Mouse (Mus musculus) limb, embryonic 11.5 days (tissue): ENCODE data around the gene Olfr1353. TPM values are rescaled to one million over a fixed set of nuclear protein-coding genes. Genes with fewer than 3 reads are reported as not detected.
"Not testable (repeated sequence)": the region's sequence is repeated elsewhere in the genome, so short reads cannot be mapped to it uniquely, and the experiment has no call there.

ENCODE experiments used
- ATAC-seq: fragments of 200-750 bp; cut with Nextera tagmentation; 2 replicates; pipeline ENCODE4 v1.8.0; 2017; ENCODE audit warnings: low read depth; ENCODE audit not compliant: insufficient number of reproducible peaks, low FRiP score, low TSS enrichment
- DNase-seq: peaks from one replicate; pipeline ENCODE4 v3.0.0-alpha.2; 2015; ENCODE audit warnings: low spot score
- H3K27ac ChIP-seq: fragments of 300-500 bp; sonication (generic); replicated peaks from 2 replicates; pipeline ENCODE4 v1.5.1; 2014; ENCODE audit warnings: low read depth, mild to moderate bottlenecking, low read length
- H3K27me3 ChIP-seq: fragments of 300-500 bp; sonication (generic); 2 replicates; pipeline ENCODE4 v1.6.1; 2014; ENCODE audit warnings: mild to moderate bottlenecking, low read length, mixed read lengths; ENCODE audit not compliant: control insufficient read depth, insufficient read depth
- H3K36me3 ChIP-seq: fragments of 300-500 bp; sonication (generic); 2 replicates; pipeline ENCODE4 v1.6.1; 2014; ENCODE audit warnings: mild to moderate bottlenecking, low read length, moderate library complexity, mixed read lengths; ENCODE audit not compliant: control insufficient read depth, insufficient read depth
- H3K4me1 ChIP-seq: fragments of 300-500 bp; sonication (generic); 2 replicates; pipeline ENCODE4 v1.6.1; 2014; ENCODE audit warnings: low read length, mixed read lengths; ENCODE audit not compliant: control insufficient read depth, insufficient read depth
- H3K4me2 ChIP-seq: fragments of 300-500 bp; sonication (generic); 2 replicates; pipeline ENCODE4 v1.6.1; 2014; ENCODE audit warnings: low read depth, mild to moderate bottlenecking, moderate library complexity; ENCODE audit not compliant: severe bottlenecking
- H3K4me3 ChIP-seq: fragments of 300-500 bp; sonication (generic); 2 replicates; pipeline ENCODE4 v1.5.1; 2014; ENCODE audit warnings: low read depth, low read length
- H3K9ac ChIP-seq: fragments of 300-500 bp; sonication (generic); 2 replicates; pipeline ENCODE4 v1.6.1; 2014; ENCODE audit warnings: mild to moderate bottlenecking, low read length
- H3K9me3 ChIP-seq: fragments of 300-500 bp; sonication (generic); 2 replicates; pipeline ENCODE4 v1.6.1; 2016; ENCODE audit warnings: low read length; ENCODE audit not compliant: control insufficient read depth
- WGBS: fragments of 180-500 bp; shearing (Covaris S2); extraction: QIAGEN DNeasy Blood & Tissue Kit; methylation state at CpG from one replicate; pipeline ENCODE4 v1.1.7; 2014; 5-methylcytosine and 5-hydroxymethylcytosine counted together
- polyA plus RNA-seq: library from polyadenylated mRNA; unstranded; fragments of >200 nt; fragmentation: Nextera tagmentation; extraction: Ambion mirVana; gene quantifications from 2 replicates; pipeline ENCODE4 v1.2.1, GENCODE M21; 2014

The Olfr1353 gene
- not detected in 2 replicates for polyA plus RNA-seq

- H3K4me1 ChIP-seq, H3K9ac ChIP-seq, H3K27me3 ChIP-seq, H3K4me3 ChIP-seq, ATAC-seq, H3K9me3 ChIP-seq, H3K4me2 ChIP-seq, H3K27ac ChIP-seq, DNase-seq, H3K36me3 ChIP-seq: not testable (repeated sequence)
These were observed at the start of gene Olfr1353 for GRCm38 (mm10) chr10:78963009-78963408. TSS of gene Olfr1353 (plus strand) at chr10:78963309.

- not testable (repeated sequence) for H3K9me3 ChIP-seq, H3K27me3 ChIP-seq, H3K9ac ChIP-seq, DNase-seq, H3K27ac ChIP-seq, H3K4me2 ChIP-seq, H3K4me1 ChIP-seq, ATAC-seq, H3K36me3 ChIP-seq, H3K4me3 ChIP-seq
- 90% methylated on average over 1 of the region's 1 CpGs for WGBS
These were observed 12.8 kb upstream of the Olfr1353 start, which contains the start of gene Olfr8 for GRCm38 (mm10) chr10:78950336-78950735. TSS of gene Olfr8 (plus strand) at chr10:78950636.

- Histone ChIP-seq H3K27ac (no peak within 1 kb of the TSS), H3K9ac (no peak within 1 kb of the TSS), H3K36me3 (no peaks in the 10 kb centered on the region), H3K4me1 (no peaks in the 10 kb centered on the region), H3K4me3 (no peak within 1 kb of the TSS), H3K27me3 (no peaks in the 10 kb centered on the region), H3K4me2 (no peak within 1 kb of the TSS), H3K9me3 (no peaks in the 10 kb centered on the region)
- ATAC-seq (no peak), DNase-seq (no peak)
These were observed 17.6 kb downstream of the Olfr1353 start, which contains the start of gene Olfr1352 for GRCm38 (mm10) chr10:78980750-78981149. TSS of gene Olfr1352 (plus strand) at chr10:78981050.

- no peak within 1 kb of the TSS for H3K4me3 ChIP-seq
- H3K9me3 ChIP-seq, result no peaks in the 10 kb centered on the region
- no peaks in the 10 kb centered on the region for H3K36me3 ChIP-seq
- no peak within 1 kb of the TSS for H3K27ac ChIP-seq
- ATAC-seq (no peak), DNase-seq (no peak)
- H3K27me3 ChIP-seq, result no peaks in the 10 kb centered on the region
- no peak within 1 kb of the TSS for H3K4me2 ChIP-seq
- H3K4me1 ChIP-seq, result no peaks in the 10 kb centered on the region
- WGBS, result 64% methylated on average over 1 of the region's 1 CpGs
- no peak within 1 kb of the TSS for H3K9ac ChIP-seq
These were observed 49.1 kb downstream of the Olfr1353 start, which contains the start of gene Olfr1351 for GRCm38 (mm10) chr10:79012172-79012571. TSS of gene Olfr1351 (plus strand) at chr10:79012472.

Other genes with a start within 250 kb of the Olfr1353 start
- gene Casp14, start 245.0 kb upstream of the Olfr1353 start, polyA plus RNA-seq, result 0.17 and 0.18 TPM in 2 replicates
- not detected in 2 replicates for gene Ccdc105, start 210.2 kb upstream of the Olfr1353 start, polyA plus RNA-seq
- gene Slc1a6, start 182.8 kb upstream of the Olfr1353 start, polyA plus RNA-seq, result 0.33 and 1.1 TPM in 2 replicates
- not detected in 2 replicates for gene Olfr1356, start 111.1 kb upstream of the Olfr1353 start, polyA plus RNA-seq
- not detected in 2 replicates for gene Olfr1355, start 87.8 kb upstream of the Olfr1353 start, polyA plus RNA-seq
- not detected in 2 replicates for gene Olfr1354, start 50.1 kb upstream of the Olfr1353 start, polyA plus RNA-seq
- not detected in 2 replicates for gene Olfr8, start 12.7 kb upstream of the Olfr1353 start, polyA plus RNA-seq
- gene Olfr1352, start 17.7 kb downstream of the Olfr1353 start, polyA plus RNA-seq, result not detected in 2 replicates
- not detected in 2 replicates for gene Olfr1351, start 49.2 kb downstream of the Olfr1353 start, polyA plus RNA-seq
- gene Olfr57, start 65.4 kb downstream of the Olfr1353 start, polyA plus RNA-seq, result 0.13 TPM in 1 of 2 replicates, not detected in the other
- gene 2610008E11Rik, start 134.3 kb downstream of the Olfr1353 start, polyA plus RNA-seq, result 46.3 and 48.1 TPM in 2 replicates
- gene Vmn2r80, start 185.5 kb downstream of the Olfr1353 start, polyA plus RNA-seq, result not detected in 2 replicates